Mouse (Mus musculus) testis, adult 2 months (tissue): Measurements from ENCODE around the gene Rufy2.

ENCODE experiments used
- CTCF ChIP-seq: fragments of 200-500 bp; IDR thresholded peaks from 2 replicates; pipeline ENCODE4 v1.5.1; 2012; ENCODE audit warnings: low read depth, mild to moderate bottlenecking, inconsistent platforms, low read length, moderate library complexity; ENCODE audit not compliant: control insufficient read depth, insufficient read depth, insufficient replicate concordance
- POLR2A ChIP-seq: fragments of 200-500 bp; IDR thresholded peaks from 2 replicates; pipeline ENCODE4 v1.6.1; 2012; ENCODE audit warnings: low read depth, mild to moderate bottlenecking, inconsistent platforms, low read length, moderate library complexity; ENCODE audit not compliant: control insufficient read depth

- TF ChIP-seq CTCF, result no peak
- TF ChIP-seq POLR2A, result no peak
These were observed 30.2 kb downstream of the Rufy2 start for GRCm38 (mm10) chr10:63010268-63010667.
